Mouse (Mus musculus) kidney, postnatal 4 days (tissue): ENCODE measurements around the gene Thbs4.

Source experiments
- DNase-seq, 2 experiments: peaks; one replicate each; pipeline ENCODE4 v3.0.0; 2021; ENCODE audit warnings: mixed read lengths in 2 of 2

Thbs4 gene

GRCm38 (mm10) chr13:92759096-92759495 is 35.5 kb downstream of the Thbs4 start:
- no peak for DNase-seq

GRCm38 (mm10) chr13:92757972-92758585 is 36.5 kb downstream of the Thbs4 start:
- peak in 1 of 2 experiments; percentile 11 for DNase-seq

GRCm38 (mm10) chr13:92755036-92755435 is 39.6 kb downstream of the Thbs4 start:
- DNase-seq = no peak

DNA sequence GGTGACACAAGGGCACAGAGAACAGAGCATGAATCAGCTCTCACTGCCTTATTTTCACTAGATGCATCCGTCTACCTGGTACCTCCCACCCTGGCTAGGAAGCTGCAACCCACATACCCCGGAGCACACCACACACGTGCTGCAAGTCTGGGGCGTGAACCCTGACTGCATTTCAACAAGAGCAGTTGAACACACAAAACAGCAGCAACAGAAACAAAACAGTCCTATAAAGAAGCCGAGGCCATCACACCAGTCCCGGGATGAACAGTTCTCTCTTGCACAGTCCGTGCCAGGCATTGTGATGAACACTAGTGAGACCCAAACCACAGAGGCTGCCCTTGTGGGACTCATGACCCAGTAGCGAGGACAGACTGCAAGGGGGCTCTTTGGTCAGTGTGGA is 40.9 kb downstream of the Thbs4 start:
- DNase-seq = no peak

DNA sequence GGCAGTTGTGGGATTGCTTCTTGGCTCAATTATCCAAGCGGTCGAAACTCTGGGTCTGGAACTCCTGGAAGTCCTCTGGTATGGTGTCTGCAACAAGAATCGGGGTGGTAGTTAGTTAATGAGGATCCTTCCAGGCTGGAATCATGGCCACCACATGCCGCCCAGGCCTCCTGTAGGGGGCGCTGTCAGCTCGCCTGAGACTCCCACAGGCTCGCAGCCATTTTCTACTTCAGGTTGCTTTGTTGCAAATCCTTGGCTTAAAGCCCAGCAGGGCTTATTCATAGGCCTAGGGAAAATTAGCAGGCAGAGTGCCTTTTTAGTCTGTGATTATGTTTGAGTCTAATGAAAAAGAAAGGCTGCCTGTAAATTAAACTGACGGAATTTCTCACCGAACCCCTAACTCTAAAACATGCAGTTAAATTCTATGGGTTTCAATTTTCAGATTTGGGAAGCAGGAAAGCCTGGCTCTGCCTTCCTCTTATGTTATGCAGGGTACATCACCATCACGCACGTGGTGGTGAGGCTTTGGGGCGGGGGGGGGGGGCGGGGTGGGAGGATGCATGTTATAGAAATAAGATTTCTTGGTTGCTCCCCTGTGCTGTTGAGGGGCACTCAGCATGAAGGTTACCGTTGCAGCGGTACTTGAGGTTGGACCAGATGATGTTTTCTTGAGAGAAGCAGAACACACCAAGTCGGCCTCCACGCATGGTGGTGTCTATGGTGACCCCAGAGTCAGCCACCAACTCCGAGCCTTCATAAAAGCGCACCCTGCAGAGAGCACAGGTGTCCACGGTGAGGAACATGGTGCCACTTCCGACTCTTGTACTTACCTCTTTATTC is 42.7 kb downstream of the Thbs4 start:
- DNase-seq = peak; percentile 88 to 92

DNA sequence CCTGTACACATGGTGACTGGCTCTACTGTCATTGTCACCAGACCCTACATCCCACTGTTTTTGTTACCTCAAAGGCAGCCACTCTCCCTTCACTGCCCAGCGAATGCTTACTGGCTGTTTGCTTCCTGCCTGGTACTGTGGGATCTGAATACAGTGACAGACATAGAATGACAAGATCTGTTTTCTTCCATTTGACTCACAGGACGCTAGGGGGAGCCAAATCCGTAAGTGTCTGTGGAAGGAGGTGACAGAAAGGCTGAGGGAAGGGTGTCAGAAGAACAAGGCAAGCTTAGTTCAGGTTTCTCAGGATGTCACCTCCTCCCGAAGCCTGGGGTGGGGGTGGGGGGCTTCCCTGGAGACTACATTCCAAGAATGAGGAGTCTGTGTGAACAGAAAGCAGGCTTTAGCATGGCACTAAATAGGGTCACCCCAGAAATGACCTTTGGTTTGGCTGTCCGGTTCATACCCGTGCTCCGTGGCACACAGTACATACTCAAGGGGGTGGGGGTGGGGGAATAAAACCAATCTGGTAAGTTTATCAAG is 43.6 kb downstream of the Thbs4 start:
- DNase-seq = peak; percentile 77 to 83

GRCm38 (mm10) chr13:92743337-92743736 is 51.3 kb downstream of the Thbs4 start:
- no peak for DNase-seq

DNA sequence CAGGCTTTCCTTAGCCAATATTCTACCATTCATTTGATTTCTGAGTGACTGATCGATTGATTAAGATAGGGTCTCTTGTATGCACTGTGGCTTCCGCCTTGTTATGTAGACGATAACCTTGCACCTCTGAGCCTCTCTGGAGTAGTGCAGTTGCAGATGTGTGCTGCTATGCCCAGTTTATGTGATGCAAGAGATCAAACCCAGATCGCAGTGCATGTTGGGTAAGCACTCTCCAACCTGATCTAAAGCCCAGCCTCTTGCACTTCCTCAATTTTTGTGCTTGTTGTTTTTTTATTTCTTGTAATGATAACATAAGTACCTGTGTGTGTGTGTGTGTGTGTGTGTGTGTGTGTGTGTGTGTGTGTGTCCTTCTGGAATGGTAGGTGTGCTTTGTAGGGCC is 51.7 kb downstream of the Thbs4 start:
- DNase-seq = no peak

DNA sequence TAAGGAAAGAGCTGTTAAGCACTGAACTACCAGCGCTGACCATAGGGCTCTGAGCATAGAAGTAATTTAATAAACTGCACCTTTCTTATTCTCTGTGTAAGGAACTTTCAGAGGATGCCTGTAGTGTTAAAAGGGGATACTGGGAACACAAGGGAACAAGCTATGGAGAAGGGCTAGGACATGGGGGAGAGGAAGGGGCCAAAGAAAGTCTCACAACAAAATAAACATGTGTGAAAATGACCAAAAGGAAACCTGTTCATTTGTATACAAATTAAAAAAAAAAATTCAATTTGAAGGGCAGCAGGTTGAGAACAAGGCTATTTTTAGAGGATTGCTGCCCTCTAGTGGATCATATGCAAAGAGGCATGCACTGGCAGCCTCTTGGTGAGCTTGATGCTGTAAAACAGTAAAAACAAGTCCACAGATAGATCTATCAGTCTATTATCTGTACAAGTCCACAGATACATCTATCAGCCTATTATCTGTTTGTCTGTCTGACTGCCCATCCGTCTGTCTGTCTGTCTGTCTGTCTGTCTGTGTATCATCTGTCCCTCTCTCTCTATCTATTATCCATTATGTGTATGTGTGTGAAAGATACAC is 53.8 kb downstream of the Thbs4 start:
- DNase-seq = peak; percentile 26 to 46

- DNase-seq = no peak
These were observed 54.8 kb downstream of the Thbs4 start for GRCm38 (mm10) chr13:92739858-92740257.

- no peak for DNase-seq
These were observed 55.8 kb downstream of the Thbs4 start for GRCm38 (mm10) chr13:92738821-92739220.

- DNase-seq = peak in 1 of 2 experiments; percentile 24
These were observed 57.9 kb downstream of the Thbs4 start for GRCm38 (mm10) chr13:92736516-92737300.

DNA sequence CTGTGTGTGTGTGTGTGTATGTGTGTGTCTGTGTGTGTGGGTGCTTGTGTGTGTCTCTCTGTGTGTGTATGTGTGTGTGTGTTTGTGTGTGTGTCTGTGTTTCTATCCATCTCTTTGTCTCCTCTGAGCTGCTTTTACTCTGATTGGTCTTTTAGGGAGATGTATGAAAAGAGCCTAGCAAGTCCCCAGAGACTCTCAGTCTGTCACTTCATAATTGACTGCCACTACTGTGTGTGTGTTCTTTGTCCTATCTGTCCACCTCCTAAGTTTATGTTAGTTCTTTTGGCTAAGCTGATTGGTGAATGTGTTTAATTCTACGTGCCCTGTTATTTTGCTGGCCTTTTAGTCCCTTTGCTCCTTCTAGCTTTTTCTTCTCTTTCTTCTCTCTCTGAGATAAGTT is 58.9 kb downstream of the Thbs4 start:
- no peak for DNase-seq

- DNase-seq = no peak
These were observed 60.9 kb downstream of the Thbs4 start for GRCm38 (mm10) chr13:92733741-92734140.

DNA sequence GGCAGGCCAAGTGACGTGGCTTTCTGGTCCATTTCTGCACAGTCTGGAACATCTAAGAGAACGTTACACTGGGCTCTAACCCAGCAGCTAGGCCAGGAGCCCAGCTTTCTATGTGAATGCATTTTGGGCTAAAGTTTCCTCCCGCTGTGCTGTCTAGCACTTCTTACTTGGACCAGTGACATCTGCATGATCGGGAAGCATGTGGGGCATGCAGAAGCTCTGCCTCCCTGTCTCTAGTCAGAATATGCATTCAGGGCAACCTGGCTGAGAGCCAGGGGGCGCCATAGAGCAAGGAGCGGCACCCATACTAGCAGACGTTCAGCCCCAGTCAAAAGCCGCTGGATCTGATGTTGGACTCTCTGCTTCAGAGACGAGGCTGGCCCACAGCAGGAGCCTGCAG is 61.4 kb downstream of the Thbs4 start:
- DNase-seq = peak; percentile 74 to 78

DNA sequence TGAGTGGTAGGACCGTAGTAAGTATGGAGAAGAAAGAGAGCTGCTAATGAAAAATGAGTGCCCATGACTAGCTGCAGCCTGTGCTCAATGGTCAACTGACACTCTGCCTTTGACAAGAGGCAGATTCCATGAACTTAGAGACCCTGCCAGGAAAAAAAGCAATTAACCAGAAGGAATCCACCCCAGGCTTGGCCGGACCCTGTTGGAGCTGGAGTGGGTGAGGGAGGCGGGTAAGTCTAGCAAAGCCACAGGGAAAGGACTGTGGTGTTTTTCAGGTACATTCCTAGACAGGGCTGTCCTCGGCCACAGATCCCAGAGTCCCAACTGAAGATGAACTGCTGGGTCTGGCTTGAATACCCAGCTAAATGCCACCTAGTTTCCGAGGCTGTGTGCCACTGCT is 61.8 kb downstream of the Thbs4 start:
- no peak for DNase-seq

DNA sequence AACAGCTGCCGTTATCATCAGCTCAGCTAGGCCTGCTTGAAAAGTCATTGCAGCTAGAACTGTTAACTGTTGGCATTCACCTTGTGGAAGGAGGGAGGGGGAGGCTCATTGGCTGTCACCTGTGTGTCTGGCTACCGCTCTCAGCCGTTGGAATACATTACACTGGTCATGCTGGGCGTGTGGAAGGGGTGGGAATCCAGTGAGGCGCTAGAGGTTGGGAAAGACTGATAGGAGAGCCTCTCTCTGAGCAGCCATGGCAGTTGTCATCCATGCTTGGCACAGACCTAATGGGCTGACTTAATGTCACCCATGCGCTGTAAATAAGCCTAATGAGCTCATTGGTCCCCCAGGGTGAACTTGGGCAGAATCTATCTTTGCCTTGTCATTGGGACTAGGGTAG is 62.8 kb downstream of the Thbs4 start:
- no peak for DNase-seq

- peak; percentile 44 to 54 for DNase-seq
These were observed 64.8 kb downstream of the Thbs4 start for GRCm38 (mm10) chr13:92729811-92730210.

DNA sequence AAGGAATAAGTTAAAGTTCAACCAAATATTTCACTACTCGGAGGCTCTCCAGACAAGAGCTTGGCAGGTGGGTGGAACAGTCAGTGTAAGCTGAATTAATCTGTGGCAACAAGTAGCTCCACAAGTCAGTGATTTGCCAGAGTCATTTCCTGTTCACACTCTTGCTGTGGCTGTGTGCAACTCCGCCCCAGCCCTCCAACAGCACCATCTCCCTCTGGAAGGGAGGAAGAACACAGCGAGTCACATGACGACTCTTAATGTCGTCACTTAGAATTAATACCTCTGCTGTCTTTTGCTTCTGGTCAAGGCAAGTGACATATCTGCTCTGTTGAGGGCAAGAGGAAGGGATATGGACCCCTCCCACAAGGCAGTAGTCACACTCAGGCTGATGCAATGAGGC is 72.2 kb downstream of the Thbs4 start:
- no peak for DNase-seq

DNA sequence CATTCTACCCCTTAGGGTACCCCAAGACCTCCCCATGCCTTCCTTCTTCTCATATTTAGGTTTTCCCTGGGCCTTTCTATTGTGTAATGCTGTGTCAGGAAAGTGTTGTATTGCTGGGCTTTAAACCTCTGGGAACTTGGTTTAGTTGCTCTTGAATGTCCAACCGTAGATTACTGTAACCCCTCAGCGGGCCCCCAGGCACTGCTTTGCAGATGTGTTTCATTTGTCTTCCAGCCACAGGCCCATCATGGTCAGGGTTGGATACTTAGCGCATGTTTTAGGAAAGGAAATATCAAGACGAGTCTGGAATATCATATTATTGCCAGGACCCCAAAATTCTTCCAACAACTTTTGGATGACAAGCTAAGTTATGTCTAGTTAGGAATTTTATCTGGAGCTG is 73.6 kb downstream of the Thbs4 start:
- DNase-seq = no peak

- no peak for DNase-seq
These were observed 76.6 kb downstream of the Thbs4 start for GRCm38 (mm10) chr13:92717851-92718665.

DNA sequence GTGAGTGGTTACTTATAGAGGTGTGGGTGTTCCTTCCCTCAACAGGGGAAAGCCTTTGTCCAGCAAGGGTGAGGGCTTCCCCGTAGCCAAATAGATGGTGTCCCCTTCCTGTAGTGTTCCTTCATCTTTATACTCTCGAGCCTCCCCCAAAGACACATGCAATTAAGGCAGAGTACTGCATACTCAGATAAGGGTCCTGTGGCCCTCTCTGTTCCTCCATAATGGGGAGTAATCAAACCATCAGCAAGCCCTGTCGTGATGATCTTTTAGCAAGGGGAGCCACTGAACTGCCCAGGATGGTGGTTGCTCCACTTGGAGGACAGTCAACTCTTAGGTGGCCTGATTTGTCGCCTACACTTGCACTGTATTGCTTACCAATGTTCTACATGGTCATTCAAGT is 82.0 kb downstream of the Thbs4 start:
- no peak for DNase-seq
